12 mouse cellular contexts compared by ENCODE assay signal in genomic region chr3:159069957-159070684, GRCm38 (mm10).
"Had no signal": no experiment of that assay in that cellular context is flagged by ENCODE, and none has a peak within 500 bp of the region (broad histone marks: within the 10 kb centered on the region; RNA-seq: fewer than 3 reads in every experiment).

No protein-coding gene starts in this region.

- H3K36me3 ChIP-seq: kidney, embryonic 15.5 days; midbrain, embryonic 15.5 days; neural tube, embryonic 12.5 days had no signal

- H3K27ac ChIP-seq: kidney, embryonic 15.5 days; left cerebral cortex, adult 2 months; liver, embryonic 14.5 days; midbrain, embryonic 15.5 days; neural tube, embryonic 12.5 days had no signal

- H3K4me2 ChIP-seq: kidney, embryonic 15.5 days; lung, embryonic 14.5 days; midbrain, embryonic 11.5 days; midbrain, embryonic 15.5 days; neural tube, embryonic 12.5 days had no signal

- H3K27me3 ChIP-seq: kidney, embryonic 15.5 days; midbrain, embryonic 15.5 days; neural tube, embryonic 12.5 days had no signal

- H3K9me3 ChIP-seq: kidney, embryonic 15.5 days; midbrain, embryonic 15.5 days; neural tube, embryonic 12.5 days had no signal

- H3K9ac ChIP-seq: kidney, embryonic 15.5 days; liver, embryonic 14.5 days; lung, embryonic 14.5 days; midbrain, embryonic 15.5 days; neural tube, embryonic 12.5 days had no signal

- H3K4me3 ChIP-seq: kidney, embryonic 15.5 days; left cerebral cortex, adult 2 months; midbrain, embryonic 15.5 days; neural tube, embryonic 12.5 days had no signal

- H3K4me1 ChIP-seq: kidney, embryonic 15.5 days; midbrain, embryonic 15.5 days; neural tube, embryonic 12.5 days had no signal

- ATAC-seq: midbrain, embryonic 15.5 days had no signal

- DNase-seq: kidney, postnatal 25 days; lung, embryonic 14.5 days; lung, postnatal 10 days; lung, postnatal 4 days; thymus, adult 18-20 months; thymus, postnatal 14 days had no signal
